Mouse (Mus musculus): ENCODE measurements at regions not wholly inside any gene's neighbourhood (a gene's known extent, or its start where the extent isn't known, plus 50 kb on each side); places are given as distances from the start of the nearest gene placed in this dataset.

DNA sequence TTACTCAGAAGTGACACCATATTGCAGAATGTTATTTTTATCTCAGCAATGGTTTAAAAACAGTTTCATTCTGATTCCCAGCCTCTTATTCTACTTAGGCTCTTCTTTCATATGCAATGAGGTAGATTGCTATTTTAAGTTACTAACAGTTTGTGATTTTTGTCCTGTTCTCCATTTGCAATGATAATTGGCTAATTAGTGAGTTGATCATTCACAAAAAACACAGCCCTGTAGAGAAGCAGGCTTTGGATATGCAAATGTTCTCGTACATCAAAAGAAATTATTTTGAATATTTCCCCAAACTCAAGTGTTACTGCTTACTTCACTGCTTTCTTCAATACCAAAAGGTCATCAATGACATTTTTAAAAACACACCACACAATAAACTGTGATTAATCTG is 184.7 kb upstream of the Galnt5 start:
- TF ChIP-seq POLR2A (IDR thresholded peaks at IDR 0.05; ENCODE audit: insufficient read depth, low read depth, low read length) (no peak), CTCF (IDR thresholded peaks at IDR 0.05) (no peak)
